Mouse (Mus musculus): ENCODE measurements around the gene Irak2.

Gene Irak2

DNA sequence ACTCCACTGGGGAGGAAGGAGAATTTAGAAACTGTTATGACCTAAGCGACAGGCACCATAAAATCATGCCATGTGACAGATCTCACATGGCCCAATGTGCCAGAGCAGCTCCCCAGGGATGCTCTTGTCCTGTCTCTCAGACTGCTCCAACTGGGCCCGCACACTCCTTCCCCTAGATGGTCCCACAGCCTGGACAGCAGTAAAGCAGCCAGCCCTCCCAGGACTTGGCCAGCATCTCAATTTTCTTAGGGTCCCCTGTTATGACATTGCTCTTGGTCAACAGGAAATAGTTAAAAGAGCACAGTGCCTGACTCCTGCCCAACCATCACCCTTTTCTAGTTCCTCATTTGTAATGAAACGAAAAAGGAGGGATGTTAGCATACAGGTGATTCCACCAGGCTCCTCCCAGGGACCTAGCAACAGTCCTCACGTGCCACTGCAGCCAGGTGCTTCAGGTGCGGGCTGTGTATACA lies 54.4 kb downstream of the Irak2 start:
- in situ Hi-C loops (cut with MboI, MseI), result no loop called here

DNA sequence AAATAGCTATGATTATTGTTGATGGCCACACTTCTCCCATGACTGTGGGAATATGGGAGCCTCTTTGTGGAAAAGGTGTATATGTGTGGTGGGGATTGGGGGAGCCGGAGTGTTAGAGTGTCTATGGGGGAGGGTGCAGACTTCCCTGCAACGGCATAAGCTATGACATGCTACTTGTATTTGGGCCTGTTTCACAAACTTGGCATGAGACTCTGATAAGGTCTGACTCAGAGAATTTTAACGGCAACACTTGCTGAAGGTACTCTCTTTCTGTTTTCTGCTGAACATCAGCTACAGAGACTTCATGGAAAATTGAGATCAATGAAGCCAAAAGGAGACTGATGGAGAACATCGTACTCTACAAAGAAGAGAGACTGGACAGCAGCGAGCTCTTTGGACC lies 55.1 kb downstream of the Irak2 start:
- in situ Hi-C loops (cut with MboI, MseI), result no loop called here

DNA sequence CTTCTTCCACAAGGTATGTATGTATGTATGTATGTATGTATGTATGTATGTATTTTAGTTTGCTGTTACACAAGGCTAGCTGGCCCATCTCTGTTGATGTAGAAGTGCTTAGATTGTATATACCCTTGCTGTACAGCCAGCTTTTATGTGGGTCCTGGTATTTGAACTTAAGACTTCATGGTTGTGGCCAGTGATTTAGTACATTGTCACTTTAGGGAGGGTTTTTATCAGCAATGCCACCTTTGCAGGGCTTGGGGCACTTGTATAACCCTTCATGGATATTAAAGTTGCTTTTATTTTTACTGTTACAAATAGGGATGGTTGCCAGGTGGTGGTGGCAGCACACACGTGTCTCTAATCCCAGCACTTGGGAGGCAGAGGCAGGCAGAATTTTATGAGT lies 56.9 kb downstream of the Irak2 start:
- in situ Hi-C loops (cut with MboI, MseI), result no loop called here

DNA sequence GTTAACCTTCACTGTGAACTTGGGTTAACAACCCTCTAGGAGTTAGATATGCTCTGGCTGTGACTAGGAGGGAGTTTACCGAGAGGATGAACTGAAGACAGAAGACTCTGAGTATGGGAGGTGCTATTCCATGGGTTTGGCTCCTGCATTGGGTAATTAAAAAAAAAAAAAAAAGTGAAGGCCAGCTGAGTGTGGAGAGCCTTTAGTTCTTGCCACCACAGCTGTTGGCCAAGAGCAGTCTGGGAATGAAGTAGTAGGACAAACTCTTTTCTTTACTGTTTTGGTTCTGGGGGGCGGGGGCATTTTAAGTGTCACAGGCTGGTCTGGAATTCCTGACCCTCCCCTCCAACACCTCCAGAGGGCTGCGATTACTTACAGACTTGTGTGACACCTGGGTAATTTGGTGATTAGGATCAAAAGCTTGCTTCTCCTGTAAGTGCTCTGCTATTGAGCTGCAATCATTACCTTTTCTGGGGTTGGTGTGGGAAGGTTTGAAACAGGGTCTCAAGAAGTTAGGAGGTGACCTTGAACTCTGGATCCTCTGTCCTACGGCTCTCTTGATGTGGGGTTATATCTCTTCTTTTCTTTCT lies 57.6 kb downstream of the Irak2 start:
- in situ Hi-C loops (cut with MboI, MseI), result no loop called here

DNA sequence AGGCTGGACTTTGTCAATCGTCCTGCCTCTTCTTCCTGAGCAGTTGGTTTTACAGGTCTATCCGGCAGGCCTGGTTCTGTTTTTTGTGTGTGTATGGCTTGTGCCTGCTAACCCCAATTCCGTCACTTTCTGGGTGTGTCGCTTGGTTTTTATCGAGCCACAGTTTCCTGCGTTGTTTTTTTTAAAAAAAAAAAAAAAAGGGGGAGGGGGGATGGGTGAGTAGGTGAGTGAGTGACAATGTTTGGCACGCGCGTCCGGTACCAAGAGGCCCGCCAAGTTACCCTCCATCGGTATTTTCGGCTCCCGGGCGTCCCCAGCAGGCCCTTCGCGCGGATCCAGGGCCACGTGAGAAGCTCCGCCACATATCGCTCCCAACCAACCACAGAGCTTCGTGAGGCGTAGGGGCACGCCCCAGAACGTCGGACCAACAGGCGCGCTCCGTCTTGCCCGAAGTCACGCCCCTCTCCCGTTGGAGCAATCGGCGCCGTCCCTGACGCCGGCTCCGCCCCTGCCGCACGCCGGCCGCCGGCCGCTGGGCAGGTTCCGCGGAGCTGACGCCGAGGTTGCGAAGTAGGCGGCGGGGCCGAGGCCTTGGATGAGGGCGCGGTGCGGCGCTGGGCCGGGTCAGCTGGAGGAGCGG lies 58.4 kb downstream of the Irak2 start, which contains the start of gene Tatdn2:
Gene Tatdn2 (plus strand): TSS at position 469 of the 640 bp plus-strand sequence.
- in situ Hi-C loops (cut with MboI, MseI), result no loop called here

DNA sequence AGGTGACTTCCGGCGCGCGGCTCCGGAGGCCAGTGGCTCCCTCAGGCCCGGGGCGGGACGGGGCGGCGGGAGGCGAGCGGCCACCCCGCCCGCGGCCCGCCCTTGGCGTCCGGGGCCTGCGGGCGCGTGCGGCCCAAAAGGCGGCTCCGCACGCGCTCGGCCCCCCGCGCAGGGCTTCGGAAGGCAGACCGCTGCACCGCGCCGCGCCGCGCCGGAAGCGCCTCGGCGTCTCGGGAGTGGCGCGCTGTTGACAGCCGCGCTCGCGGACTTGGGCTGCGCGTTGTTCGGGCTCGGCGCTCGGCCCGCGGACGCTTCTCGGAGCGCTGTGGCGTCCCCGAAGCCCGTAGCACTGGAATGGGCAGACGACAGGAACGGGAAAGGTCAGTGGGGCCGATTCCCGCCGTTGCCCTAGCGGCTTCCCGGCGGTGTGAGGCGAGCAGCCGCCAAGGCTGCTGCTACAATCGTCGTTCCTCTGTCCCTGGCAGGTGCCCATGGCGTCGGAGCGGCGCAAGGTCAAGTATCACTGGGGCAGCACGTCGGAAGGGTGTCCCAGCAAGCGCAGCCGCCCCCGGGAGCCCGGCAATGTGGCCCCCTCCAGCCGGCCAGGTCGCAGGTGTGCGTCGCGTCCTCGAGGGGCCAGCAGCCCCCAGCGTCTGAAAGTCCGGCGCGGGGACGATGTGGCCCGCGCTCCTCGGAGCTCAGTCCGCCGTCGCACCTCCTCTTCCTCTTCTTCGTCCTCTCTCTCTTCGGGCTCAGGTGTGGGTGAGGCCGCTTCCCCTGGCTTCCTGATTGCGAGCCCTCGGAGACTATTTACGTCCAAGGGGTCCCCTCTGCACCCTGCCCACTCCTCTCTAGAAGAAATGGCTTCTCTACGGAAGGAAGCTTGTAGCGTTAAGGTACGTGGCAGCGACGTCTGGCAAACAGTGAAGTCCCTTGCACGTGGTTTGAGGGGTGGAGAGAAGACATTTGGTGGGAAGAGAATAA lies 59.2 kb downstream of the Irak2 start:
- in situ Hi-C loops (cut with MboI, MseI), result no loop called here

DNA sequence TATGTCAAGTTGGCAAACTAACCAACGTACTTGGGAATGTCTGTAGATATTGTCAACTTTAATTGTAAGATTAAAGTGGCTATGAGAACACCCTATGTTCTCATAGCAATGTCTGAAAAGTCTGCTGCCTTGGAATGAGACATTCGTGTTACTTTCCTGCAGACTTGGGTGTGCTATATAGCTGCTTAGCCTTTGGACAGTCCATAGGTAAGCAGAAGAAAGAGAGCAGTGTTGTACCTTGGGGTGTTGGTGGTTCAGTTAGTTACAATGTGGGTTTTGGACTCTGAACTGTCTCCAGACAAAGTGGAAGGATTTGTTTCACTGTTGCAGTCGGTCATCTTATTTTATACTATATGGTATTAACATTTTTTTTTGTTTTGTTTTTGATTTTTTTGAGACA lies 74.5 kb downstream of the Irak2 start:
- in situ Hi-C loops (cut with MboI, MseI), result loop anchor here (25.0 kb wide), 2 partner anchors 575 to 600 kb away; no protein-coding TSS in a partner anchor

DNA sequence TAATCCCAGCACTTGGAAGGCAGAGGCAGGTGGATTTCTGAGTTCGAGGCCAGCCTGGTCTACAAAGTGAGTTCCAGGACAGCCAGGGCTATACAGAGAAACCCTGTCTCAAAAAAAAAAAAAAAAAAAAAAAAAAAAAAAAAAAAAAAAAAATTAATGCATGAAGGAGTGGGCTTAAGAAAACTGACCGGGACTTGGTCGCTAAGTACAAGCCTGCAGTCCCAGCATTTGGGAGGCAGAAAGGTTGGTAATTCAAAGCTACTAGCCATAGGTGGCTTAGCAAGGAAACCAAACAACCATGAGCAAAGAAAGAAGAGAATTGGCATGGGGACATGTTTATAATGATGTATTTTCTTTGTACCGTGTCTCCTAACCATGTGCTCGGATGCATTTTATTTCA lies 75.1 kb downstream of the Irak2 start:
- in situ Hi-C loops (cut with MboI, MseI), result loop anchor here (25.0 kb wide), 2 partner anchors 576 to 601 kb away; no protein-coding TSS in a partner anchor

DNA sequence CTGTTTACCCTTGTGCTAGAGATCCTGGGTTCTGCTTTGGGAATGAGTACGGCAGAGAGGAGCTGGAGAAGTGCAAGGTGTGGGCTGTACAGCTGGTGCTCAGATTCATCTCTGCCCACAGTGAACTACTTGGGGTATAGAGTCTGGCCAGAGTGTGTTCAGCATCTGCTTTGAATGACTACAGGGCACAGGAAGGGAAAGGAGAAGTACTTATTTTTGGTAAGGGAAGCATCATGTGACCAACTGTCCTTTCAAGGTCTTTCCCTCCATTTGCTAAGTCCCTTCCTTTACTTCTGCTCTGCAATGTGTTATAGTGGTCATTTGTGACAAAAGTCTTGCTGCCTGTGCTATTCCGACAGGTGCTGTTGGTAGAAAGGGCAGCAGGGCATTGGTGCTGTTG lies 76.0 kb downstream of the Irak2 start:
- in situ Hi-C loops (cut with MboI, MseI), result loop anchor here (25.0 kb wide), 2 partner anchors 577 to 602 kb away; no protein-coding TSS in a partner anchor

DNA sequence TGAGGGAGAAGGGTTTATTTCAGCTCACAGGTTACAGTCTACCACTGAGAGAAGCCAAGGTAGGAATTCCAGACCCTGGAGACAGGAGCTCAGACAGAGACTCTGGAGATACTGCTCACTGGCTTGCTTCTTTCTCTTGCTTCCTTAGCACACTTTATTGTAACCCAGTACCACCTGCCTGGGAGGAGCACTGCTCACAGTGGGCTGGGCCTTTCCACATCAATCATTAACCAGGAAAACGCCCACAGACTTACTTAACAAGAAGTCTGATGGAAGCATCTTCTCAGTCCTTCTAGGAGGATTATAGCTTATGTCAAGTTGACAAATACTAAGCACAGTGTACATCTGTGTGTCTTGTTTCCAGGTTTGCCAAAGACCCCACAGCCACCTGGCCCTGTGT lies 76.5 kb downstream of the Irak2 start:
- in situ Hi-C loops (cut with MboI, MseI), result loop anchor here (25.0 kb wide), 2 partner anchors 577 to 602 kb away; no protein-coding TSS in a partner anchor

DNA sequence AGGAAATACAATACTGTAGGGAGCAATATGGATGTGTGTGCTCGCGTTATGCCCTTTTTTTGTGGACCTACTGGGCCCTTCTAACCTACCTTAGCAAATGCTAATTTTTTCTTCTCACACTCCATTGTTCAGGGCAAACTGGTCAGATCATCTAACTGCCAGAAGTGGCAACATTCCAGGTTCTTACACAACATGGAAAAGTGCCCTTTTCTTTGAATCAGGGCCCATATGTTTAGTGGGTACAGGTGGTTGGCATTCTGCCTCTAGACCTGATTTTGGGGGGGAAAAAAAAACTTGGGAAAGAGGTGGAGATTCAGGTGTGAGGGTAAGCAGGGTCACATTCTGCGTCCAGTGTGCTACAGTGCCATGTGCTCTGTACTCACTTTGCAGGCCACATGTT lies 79.3 kb downstream of the Irak2 start:
- in situ Hi-C loops (cut with MboI, MseI), result loop anchor here (25.0 kb wide), 2 partner anchors 580 to 605 kb away; no protein-coding TSS in a partner anchor

DNA sequence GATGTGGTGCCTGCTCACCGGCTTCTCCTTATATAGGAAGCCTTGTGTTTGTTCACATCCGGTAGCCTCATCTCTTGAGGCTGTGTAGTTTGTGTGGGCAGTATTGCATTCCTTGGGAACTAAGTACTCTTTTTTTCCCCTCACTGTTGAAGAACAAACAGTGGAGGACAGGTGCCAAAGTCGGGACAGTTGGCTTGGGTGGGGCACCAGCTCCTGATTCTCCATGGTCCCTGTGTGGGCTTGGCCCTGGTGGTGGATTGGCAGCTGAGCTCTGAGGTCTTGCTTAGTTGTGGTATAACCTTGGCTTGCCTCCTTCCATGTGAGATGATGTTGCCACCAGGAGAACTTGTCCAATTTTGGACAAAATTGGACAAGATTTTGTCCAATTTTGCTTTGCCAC lies 81.6 kb downstream of the Irak2 start, which contains the start of gene Ghrl:
Gene Ghrl (minus strand): TSS at position 3 of the 400 bp plus-strand sequence.
- in situ Hi-C loops (cut with MboI, MseI), result loop anchor here (25.0 kb wide), 2 partner anchors 583 to 608 kb away; no protein-coding TSS in a partner anchor

DNA sequence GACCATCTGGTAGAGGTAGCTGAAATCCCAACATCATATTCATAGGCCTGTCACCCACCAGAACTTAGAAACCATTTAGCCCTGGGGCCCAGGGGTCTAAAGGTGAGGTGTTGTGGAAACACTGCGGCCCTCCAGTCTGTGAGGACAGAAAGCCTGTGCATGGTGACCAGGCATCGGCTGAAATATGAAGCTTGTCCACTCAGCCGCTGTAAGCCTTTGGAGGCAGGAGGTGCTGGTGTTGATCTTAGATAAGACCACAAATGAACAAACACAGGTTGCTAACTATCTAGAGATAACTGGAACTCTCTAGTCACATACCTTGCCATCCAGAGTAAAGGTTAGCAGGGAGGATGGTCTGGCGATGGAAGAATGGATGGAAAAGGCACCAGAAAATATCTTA lies 82.8 kb downstream of the Irak2 start:
- in situ Hi-C loops (cut with MboI, MseI), result loop anchor here (25.0 kb wide), 2 partner anchors 584 to 609 kb away; no protein-coding TSS in a partner anchor

DNA sequence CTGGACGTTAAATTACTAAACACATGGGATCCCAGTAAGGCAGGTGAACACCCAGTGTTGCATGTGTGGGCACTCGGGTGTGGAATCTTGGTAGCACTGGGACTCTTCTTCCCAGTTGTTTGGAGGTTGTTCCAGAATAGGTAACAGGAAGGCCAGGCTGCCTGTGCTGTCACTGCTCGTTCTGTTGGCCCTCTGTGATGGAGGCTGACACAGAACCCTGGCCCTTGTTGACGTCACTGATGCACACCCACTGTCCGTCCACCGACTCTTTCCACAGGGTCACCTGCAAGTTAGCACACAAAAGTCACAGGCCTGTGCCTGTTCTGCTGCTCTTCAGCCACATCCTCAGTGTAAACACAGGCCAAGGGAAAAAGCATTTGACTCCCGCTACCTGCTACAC lies 89.9 kb downstream of the Irak2 start:
- in situ Hi-C loops (cut with MboI, MseI), result no loop called here

DNA sequence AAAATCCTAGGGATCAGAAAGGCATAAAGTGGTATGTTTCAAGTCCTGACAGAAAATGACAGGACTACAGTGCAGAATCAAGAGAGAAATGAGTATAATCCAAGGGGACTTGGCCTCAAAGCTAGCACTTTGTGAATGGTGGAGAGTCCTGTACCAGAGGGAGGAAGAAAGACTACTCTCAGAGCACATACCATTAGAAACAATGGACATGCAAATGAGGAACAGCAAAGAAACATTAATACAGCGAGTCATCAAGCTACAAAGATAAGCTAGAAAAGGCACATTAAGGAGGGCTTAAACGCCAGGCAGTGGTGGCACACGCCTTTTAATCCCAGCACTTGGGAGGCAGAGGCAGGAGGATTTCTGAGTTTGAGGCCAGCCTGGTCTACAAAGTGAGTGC lies 93.0 kb downstream of the Irak2 start:
- in situ Hi-C loops (cut with MboI, MseI), result no loop called here

DNA sequence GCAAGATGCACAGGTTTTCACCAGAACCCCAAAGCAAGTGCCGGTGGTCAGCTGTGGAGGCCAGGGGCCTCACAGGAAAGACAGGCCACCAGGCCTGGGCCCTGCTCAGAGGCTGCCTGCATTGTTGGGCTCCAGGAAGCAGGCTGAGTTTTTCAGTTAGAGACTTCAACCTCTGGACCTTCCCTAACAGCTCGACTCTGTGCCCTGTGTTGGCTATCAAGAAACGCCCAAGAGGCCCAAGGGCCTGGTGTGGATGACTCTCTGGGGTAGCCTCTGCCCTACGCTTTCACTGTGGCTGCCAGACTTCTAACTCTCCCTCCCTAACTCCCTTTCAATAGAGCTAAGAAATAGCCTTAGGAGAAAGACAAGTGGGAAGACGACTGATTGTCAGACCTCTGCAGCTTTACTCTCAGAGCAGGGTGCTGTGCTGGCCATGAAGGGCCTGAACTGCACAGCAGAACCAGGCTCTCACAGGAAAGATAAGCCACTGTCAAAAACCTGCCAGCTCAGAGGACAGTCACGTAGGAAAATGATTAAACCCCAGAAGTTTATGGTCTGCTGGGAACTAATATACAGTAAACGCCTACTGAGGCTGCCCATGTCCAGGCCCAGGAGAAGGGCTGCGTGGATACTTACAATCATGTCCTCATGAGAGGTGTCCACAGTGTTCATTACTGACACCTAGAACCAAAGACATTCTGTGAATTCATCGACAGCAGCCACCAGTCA lies 99.2 kb downstream of the Irak2 start:
- in situ Hi-C loops (cut with MboI, MseI), result no loop called here

DNA sequence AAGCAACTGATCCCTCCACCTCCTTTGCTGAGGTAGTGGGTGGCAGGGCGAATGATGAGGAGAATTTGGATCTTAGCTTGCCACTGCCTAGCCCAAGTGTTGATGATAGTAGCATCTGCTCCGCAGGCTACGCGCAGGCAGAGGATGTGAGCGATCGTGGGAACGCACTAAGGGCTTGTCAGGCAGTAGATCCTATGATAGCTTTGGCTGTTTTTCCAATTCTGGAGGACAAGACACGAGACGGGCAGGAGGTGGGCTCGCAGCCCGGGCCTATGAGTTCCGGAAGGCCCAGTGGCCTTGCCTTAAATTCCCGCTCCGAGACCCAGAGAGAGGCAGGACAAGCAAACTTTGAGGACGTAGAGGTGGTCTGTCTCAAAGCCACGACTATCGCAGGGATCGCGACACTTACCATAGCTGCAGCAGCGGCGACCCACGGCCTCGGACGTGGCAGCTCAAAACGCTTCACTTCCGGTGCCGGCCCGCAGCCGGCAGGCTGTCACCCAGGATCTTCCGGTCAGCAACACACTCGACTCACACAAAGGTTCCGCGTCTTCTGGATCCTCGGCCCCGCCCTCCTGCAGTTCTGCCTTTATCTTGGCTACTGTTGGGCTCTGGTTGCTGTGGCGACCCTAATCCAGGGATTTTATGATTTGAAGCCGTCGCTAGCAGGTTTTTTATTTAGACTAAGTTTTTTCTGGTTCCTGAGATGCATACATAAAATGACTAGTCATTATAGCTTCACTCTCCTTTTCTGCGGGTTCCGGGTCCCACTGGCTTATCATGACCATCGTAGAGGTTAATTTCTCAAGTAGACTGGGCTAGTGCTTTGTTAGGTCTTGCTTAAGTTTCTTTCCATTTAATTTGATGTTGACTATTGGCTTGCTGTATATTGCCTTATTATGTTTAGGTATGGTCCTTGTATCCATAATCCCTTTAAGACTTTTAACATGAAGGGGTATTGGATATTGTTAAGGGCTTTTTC lies 102.3 kb downstream of the Irak2 start, which contains the start of gene Sec13:
Gene Sec13 (minus strand): TSS at position 508 of the 982 bp plus-strand sequence.
- in situ Hi-C loops (cut with MboI, MseI), result no loop called here

DNA sequence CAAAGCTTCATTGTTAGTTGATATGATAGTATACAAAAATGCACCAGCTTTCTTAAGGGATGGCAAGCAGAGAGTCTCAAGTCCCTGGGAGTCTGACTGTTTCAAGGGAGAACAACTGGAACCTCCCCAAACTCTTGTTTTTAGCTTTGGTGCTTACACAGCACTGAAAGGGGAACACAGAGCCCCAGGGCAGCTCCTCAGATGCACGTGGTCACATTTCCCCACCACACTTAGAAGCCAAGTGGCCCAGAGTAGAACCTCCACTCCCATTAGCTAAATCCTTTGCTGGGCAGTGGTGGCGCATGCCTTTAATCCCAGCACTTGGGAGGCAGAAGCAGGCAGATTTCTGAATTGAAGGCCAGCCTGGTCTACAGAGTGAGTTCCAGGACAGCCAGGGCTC lies 103.2 kb downstream of the Irak2 start:
- in situ Hi-C loops (cut with MboI, MseI), result no loop called here

DNA sequence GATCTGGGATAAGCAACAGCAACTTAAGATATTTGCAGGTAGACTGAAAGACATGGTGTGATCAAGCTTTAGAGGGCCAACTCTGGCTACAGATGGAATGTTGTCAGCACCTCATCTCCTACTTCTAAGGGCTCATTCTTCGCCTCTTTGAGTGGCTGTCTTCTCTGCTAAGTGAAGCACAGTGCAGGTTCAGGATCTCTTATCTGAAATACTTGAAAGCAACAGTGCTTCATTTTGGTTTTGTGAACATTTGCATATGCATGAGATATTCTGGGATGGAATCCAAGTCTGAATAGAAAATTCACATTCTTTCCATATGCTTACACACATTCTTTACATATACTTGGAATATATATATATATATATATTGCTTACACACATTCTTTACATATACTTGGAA lies 104.1 kb downstream of the Irak2 start:
- in situ Hi-C loops (cut with MboI, MseI), result no loop called here

DNA sequence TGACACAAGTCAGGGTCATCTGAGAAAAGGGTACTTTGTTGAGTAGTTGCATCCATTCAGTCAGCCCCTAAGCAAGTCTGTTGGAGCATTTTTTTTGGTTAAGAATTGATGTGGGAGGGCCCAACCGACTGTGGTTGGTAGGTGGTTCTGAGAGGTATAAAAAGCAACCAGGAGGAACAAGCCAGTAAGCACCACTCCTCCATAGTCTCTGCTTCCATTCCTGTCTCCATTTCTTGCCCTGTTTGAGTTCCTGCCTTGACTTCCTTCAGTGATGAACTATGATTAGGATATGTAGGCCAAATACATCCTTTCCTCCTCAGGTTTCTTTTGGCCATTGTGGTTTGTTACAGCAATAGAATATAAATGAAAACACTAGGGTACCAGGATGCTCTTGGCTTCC lies 104.8 kb downstream of the Irak2 start:
- in situ Hi-C loops (cut with MboI, MseI), result no loop called here
